Mouse (Mus musculus): ENCODE data around the gene Dhx37.

DNA sequence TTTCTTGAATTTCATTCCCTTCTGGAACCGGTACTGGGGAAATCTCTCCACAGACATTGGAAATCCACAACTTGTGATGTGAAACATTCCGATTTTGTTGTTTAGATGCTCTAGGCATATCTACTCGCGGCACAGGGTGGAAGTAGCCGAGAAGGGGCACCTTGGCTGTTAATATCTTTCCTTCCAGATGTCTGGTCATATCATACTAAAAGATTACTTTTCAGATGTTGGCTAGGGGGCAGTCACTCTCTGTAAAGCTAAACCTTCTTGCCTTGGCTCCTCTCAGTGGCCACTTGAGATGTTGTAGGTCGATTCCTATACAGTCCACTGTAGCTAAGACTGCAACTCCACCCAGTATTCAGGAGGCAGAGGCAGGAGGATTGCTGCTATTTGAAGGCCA is 22.2 kb upstream of the Dhx37 start:
- TF ChIP-seq GATA1 (IDR thresholded peaks at IDR 0.05; ENCODE audit: borderline replicate concordance, low read length), result no peak
- TF ChIP-seq FLI1 (IDR thresholded peaks at IDR 0.05; ENCODE audit: low read length), result no peak
